Mouse (Mus musculus) CH12.LX (cell line): Measurements from ENCODE around the gene Nxpe3.

Source experiments
- CTCF ChIP-seq, 2 experiments: IDR thresholded peaks in 1 of 2; conservative IDR thresholded peaks in 1 of 2; 2 replicates each; pipeline ENCODE4 v1.5.1; 2011 to 2012; ENCODE audit warnings: low read depth in 2 of 2, low read length in 2 of 2, improper control_type of control experiment in 1 of 2, inconsistent platforms in 1 of 2, mild to moderate bottlenecking in 1 of 2, moderate library complexity in 1 of 2
- E2F4 ChIP-seq: IDR thresholded peaks from 2 replicates; pipeline ENCODE4 v1.6.1; 2011; ENCODE audit warnings: low read depth, low read length, improper control_type of control experiment; ENCODE audit not compliant: insufficient replicate concordance
- MAX ChIP-seq: IDR thresholded peaks from 2 replicates; pipeline ENCODE4 v1.6.1; 2011; ENCODE audit warnings: low read length, improper control_type of control experiment
- MAZ ChIP-seq: IDR thresholded peaks from 2 replicates; pipeline ENCODE4 v1.6.1; 2012; ENCODE audit warnings: low read depth, mild to moderate bottlenecking, inconsistent platforms, low read length, improper control_type of control experiment, moderate library complexity
- POLR2A ChIP-seq: IDR thresholded peaks from 2 replicates; pipeline ENCODE4 v1.6.1; 2011; ENCODE audit warnings: low read depth, mild to moderate bottlenecking, improper control_type of control experiment, low read length
- RAD21 ChIP-seq: IDR thresholded peaks from 2 replicates; pipeline ENCODE4 v1.6.1; 2011; ENCODE audit warnings: low read depth, mild to moderate bottlenecking, low read length, improper control_type of control experiment, moderate library complexity
- RCOR1 ChIP-seq: conservative IDR thresholded peaks from 2 replicates; pipeline ENCODE4 v1.6.1; 2012; ENCODE audit warnings: low read depth, mild to moderate bottlenecking, inconsistent platforms, low read length, improper control_type of control experiment
- TCF12 ChIP-seq: IDR thresholded peaks from 2 replicates; pipeline ENCODE4 v1.6.1; 2014; ENCODE audit warnings: low read depth, mild to moderate bottlenecking, inconsistent platforms, low read length, improper control_type of control experiment
- UBTF ChIP-seq: IDR thresholded peaks from 2 replicates; pipeline ENCODE4 v1.6.1; 2012; ENCODE audit warnings: low read depth, mild to moderate bottlenecking, inconsistent platforms, low read length, improper control_type of control experiment, moderate library complexity
- USF1 ChIP-seq: IDR thresholded peaks from 2 replicates; pipeline ENCODE4 v1.6.1; 2014; ENCODE audit warnings: low read depth, mild to moderate bottlenecking, inconsistent platforms, low read length, improper control_type of control experiment

DNA sequence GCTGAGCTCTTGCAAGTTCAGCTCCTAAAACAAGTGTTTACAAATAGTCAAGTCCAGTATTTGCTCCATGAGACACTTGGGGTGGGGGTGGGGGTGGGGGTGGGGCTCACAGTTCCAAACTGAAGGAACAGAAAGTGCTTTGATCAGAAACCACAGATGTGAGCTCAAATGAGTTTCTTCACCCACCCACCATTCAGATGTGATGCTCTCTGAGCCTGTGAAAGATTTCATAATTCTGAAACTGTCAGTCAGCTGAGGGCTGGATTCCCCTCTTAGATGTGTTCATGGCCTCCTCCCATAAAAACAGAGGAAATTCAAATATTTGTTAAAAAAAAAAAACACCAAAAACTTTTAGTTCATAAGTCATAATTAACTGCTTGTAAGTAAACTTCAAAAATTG lies 59.3 kb downstream of the Nxpe3 start:
- TF ChIP-seq POLR2A (no peak), CTCF (conservative IDR thresholded peaks at IDR 0.05 in 1 of 2, IDR thresholded peaks at IDR 0.05 in 1 of 2; ENCODE audit: low read depth in 2 of 2, low read length in 2 of 2) (no peak), MAZ (peak; percentile 45; the same call in 1 of the 2 replicates), TCF12 (0 out of 2 replicates have a peak, but pooled peaks have one; percentile 19), UBTF (no peak), RCOR1 (no peak), RAD21 (no peak), MAX (no peak), E2F4 (no peak), USF1 (no peak)
